Mouse (Mus musculus): Measurements from ENCODE around the gene Rgs14.

- TF ChIP-seq CTCF (IDR thresholded peaks at IDR 0.05; ENCODE audit: low read depth, low read length) (no peak), POLR2A (IDR thresholded peaks at IDR 0.05; ENCODE audit: insufficient read depth, low read length) (no peak), EP300 (IDR thresholded peaks at IDR 0.05; ENCODE audit: insufficient read depth, low read depth, low read length) (no peak)
Observed at GRCm38 (mm10) chr13:55370234-55370633, 702 bp downstream of the Rgs14 start.
